Comparison of ENCODE assay signal across 30 mouse cellular contexts in the genomic region with DNA sequence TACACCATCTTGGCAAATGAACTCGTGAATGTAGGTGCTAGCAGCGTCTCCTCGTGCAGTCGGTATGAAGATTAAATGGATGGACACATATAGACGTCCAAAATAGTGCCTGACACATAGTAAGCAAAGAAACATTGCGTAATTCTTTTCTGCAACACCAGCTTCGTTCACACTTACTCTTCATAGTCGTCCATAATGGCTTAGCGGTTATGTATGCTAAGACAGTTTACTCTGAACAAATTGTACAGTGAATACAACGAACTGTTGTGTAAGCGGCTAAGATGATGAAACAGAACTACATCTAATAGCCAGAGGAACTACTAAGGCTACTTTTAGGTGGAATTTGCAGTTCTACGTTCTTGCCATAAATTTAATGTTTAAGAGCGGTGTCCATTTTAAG. TPM values are rescaled to one million over a fixed set of nuclear protein-coding genes. Genes with fewer than 3 reads are reported as not detected.
DNase-seq lines count a peak whose midpoint lies in the region; ATAC-seq and TF ChIP-seq lines count a peak whose summit lies in the region.
"Had no signal": no experiment of that assay in that cellular context is flagged by ENCODE, and none has a peak within 500 bp of the region (broad histone marks: within the 10 kb centered on the region; RNA-seq: fewer than 3 reads in every experiment).

No protein-coding gene starts in this region.

- TF ChIP-seq CTCF in liver, adult 2 months (IDR thresholded peaks at IDR 0.05; ENCODE audit: low read depth, low read length): no peak
- no peak for TF ChIP-seq CTCF in lung, adult 2 months (IDR thresholded peaks at IDR 0.05; ENCODE audit: insufficient read depth, low read length)

- no peaks in the 10 kb centered on the region for H3K36me3 ChIP-seq in liver, adult 2 months (ENCODE audit: control insufficient read depth, insufficient read depth, low read length)
- no peaks in the 10 kb centered on the region for H3K36me3 ChIP-seq in lung, embryonic 16.5 days (ENCODE audit: control insufficient read depth, insufficient read depth, low read length)
- H3K36me3 ChIP-seq: forebrain, embryonic 12.5 days; heart, embryonic 10.5 days; heart, embryonic 15.5 days; limb, embryonic 10.5 days; limb, embryonic 15.5 days; midbrain, embryonic 10.5 days; midbrain, embryonic 15.5 days had no signal

- no peak overlapping the region for H3K4me2 ChIP-seq in lung, embryonic 16.5 days (ENCODE audit: low read depth, low read length)
- H3K4me2 ChIP-seq: forebrain, embryonic 12.5 days; heart, embryonic 15.5 days; limb, embryonic 15.5 days had no signal

- peak; percentile 87 for ATAC-seq in lung, embryonic 16.5 days (ENCODE audit: low read depth)
- ATAC-seq: hindbrain, postnatal 0 days; intestine, embryonic 16.5 days; midbrain, embryonic 15.5 days had no signal

- peak overlapping the region; percentile 72 for H3K27ac ChIP-seq in liver, adult 2 months (replicated peaks; ENCODE audit: insufficient read depth, low read depth, low read length)
- no peak overlapping the region for H3K27ac ChIP-seq in lung, embryonic 16.5 days (ENCODE audit: low read length)
- H3K27ac ChIP-seq: forebrain, embryonic 12.5 days; heart, embryonic 10.5 days; heart, embryonic 15.5 days; kidney, postnatal 0 days; limb, embryonic 10.5 days; limb, embryonic 15.5 days; macrophage; midbrain, embryonic 10.5 days; midbrain, embryonic 15.5 days had no signal

- H3K79me2 ChIP-seq in liver, adult 2 months (ENCODE audit: control insufficient read depth, insufficient read depth, low read length): peaks cover 2% of the 10 kb centered on the region; the same call in 1 of the 2 replicates

- DNase-seq in liver, adult 2 months (ENCODE audit: extremely low read depth, low read depth, low spot score): peak; percentile 77
- no peak for DNase-seq in liver
- DNase-seq in lung, adult 2 months: no peak
- DNase-seq in lung, postnatal 25 days (ENCODE audit: low spot score): peak; percentile 36
- DNase-seq in thymus, adult 18-20 months: no peak
- no peak for DNase-seq in MN1 (ENCODE audit: low spot score)
- no peak for DNase-seq in kidney, postnatal 36 days
- DNase-seq: adrenal gland, postnatal 25 days; cerebellum, adult 11-12 months; cerebellum, postnatal 10 days; gastrocnemius, postnatal 10 days; heart, adult 11 months; kidney, adult 8-10 months; layer of hippocampus, postnatal 36 days; right cerebral cortex, adult 18-20 months; spleen, adult 18-20 months; thymus, postnatal 25 days had no signal

- TF ChIP-seq POLR2A in liver, adult 2 months (IDR thresholded peaks at IDR 0.05; ENCODE audit: extremely low read depth, insufficient read depth, low read length): no peak
- no peak for TF ChIP-seq POLR2A in lung, adult 2 months (IDR thresholded peaks at IDR 0.05; ENCODE audit: borderline replicate concordance, extremely low read depth, low read depth, low read length)

- H3K27me3 ChIP-seq in liver, adult 2 months (ENCODE audit: control insufficient read depth, insufficient read depth, low read length): no peaks in the 10 kb centered on the region
- H3K27me3 ChIP-seq in lung, embryonic 16.5 days (ENCODE audit: control insufficient read depth, insufficient read depth, low read depth, low read length): no peaks in the 10 kb centered on the region
- H3K27me3 ChIP-seq: forebrain, embryonic 12.5 days; heart, embryonic 15.5 days; limb, embryonic 15.5 days; midbrain, embryonic 15.5 days had no signal

- WGBS in liver, adult 2 months: 41% methylated on average over 13 of the region's 13 CpGs
- 51% methylated on average over 13 of the region's 13 CpGs for WGBS in lung, embryonic 16.5 days
- WGBS in lung, adult 2 months: 73% methylated on average over 13 of the region's 13 CpGs

- no peak overlapping the region for H3K9ac ChIP-seq in liver, adult 2 months (ENCODE audit: low read depth, low read length)
- H3K9ac ChIP-seq in lung, embryonic 16.5 days (ENCODE audit: low read length): no peak overlapping the region
- H3K9ac ChIP-seq: forebrain, embryonic 12.5 days; heart, embryonic 15.5 days; limb, embryonic 15.5 days; midbrain, embryonic 15.5 days had no signal

- peaks cover 18% of the 10 kb centered on the region for H3K4me1 ChIP-seq in liver, adult 2 months (ENCODE audit: control insufficient read depth, insufficient read depth, low read length)
- H3K4me1 ChIP-seq in lung, embryonic 16.5 days (replicated peaks; ENCODE audit: control insufficient read depth, insufficient read depth, low read length): peaks cover 22% of the 10 kb centered on the region
- H3K4me1 ChIP-seq in lung, adult 2 months (ENCODE audit: control insufficient read depth, insufficient read depth, low read length): 0 out of 2 replicates have a peak, but pooled peaks cover 2% of the 10 kb centered on the region

- H3K4me3 ChIP-seq in liver, adult 2 months (ENCODE audit: insufficient read depth, low read depth, low read length): no peak overlapping the region
- no peak overlapping the region for H3K4me3 ChIP-seq in lung, embryonic 16.5 days (ENCODE audit: low read length)
- no peak overlapping the region for H3K4me3 ChIP-seq in lung, adult 2 months (replicated peaks; ENCODE audit: extremely low read depth, low read depth, low read length)
- H3K4me3 ChIP-seq: erythroblast, embryonic 14.5 days; forebrain, embryonic 12.5 days; heart, embryonic 10.5 days; heart, embryonic 15.5 days; limb, embryonic 10.5 days; limb, embryonic 15.5 days; midbrain, embryonic 15.5 days had no signal

- H3K9me3 ChIP-seq in lung, embryonic 16.5 days (ENCODE audit: control insufficient read depth, low read length): no peaks in the 10 kb centered on the region
- H3K9me3 ChIP-seq: forebrain, embryonic 12.5 days; heart, embryonic 10.5 days; heart, embryonic 15.5 days; limb, embryonic 10.5 days; limb, embryonic 15.5 days; midbrain, embryonic 10.5 days; midbrain, embryonic 15.5 days had no signal

RNA-seq across cellular contexts. Expression of a gene that starts 55.0 kb away (rescaled TPM):
- total RNA-seq in liver, adult 2 months (2014; rRNA removed): 8.7 and 8.8 TPM in 2 replicates
- polyA plus RNA-seq in liver, adult 2 months (2012; rRNA removed): 5.7 and 7.1 TPM in 2 replicates
- 39.3 and 40.5 TPM in 2 replicates for polyA plus RNA-seq in lung, embryonic 16.5 days (2015; fragmentation: Nextera tagmentation; extraction: Ambion mirVana)
- polyA plus RNA-seq in lung, adult 2 months (2012; rRNA removed): 6.3 and 9.9 TPM in 2 replicates

Comparison
In these comparisons a context has a peak if more than half of its experiments do, and no peak if none do; other contexts are left out.
1. DNase-seq: peak in liver, adult 2 months (single experiment) and lung, postnatal 25 days (single experiment); none in liver (single experiment), lung, adult 2 months (single experiment), thymus, adult 18-20 months (0 of 2), MN1 (single experiment) and kidney, postnatal 36 days (0 of 2).